Mouse (Mus musculus) testis, postnatal 10 days (tissue): ENCODE measurements around the gene Saa2.
"Not testable (repeated sequence)": the region's sequence is repeated elsewhere in the genome, so short reads cannot be mapped to it uniquely, and the experiment has no call there.

Source experiments
- DNase-seq: peaks from one replicate; pipeline ENCODE4 v3.0.0; 2021; ENCODE audit warnings: low spot score

Saa2 gene

DNA sequence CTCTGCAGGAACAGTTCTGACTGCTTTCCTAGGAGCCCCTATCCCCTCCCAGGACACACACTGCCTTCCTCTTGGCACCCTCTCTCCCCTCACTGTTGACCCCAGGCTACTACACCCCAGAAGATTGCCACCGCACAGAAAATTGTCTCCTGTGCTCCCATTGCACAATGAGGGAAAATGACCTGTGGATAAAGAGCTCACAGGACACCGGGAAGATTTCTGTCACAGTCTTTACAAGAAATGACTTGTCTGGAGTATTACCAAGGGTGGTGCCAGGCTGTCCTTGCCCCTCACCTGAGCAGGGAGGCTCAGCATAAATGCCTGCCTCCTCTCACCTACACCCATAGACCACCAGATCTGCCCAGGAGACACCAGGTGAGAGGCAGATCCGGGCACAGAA, at the start of gene Saa2:
TSS of gene Saa2 (plus strand) at position 301 of the 400 bp plus-strand sequence.
- DNase-seq, result no peak

DNA sequence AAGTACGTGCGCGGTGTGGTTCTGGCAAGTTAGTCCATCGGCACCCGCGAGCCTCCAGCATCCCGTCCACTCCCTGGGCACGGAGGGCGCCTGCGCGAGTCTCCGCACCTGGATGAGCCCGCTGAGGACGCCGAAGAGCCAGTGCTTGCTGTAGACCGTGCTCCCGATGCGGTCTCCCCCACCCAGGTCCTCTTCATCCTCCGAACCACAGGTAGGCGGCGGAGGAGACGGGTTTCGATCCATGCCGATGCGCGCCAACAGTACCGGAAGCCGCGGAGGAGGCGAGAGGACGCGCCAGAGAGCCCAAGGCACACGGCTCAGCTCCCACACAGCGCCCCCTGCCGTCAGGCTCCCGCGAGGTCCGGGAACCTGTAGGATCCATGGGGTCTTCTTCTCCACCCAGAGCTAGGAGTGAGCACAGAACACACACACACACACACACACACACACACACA, 41.2 kb upstream of the Saa2 start, which contains the start of gene Saal1:
TSS of gene Saal1 (minus strand) at position 291 of the 455 bp plus-strand sequence.
- peak; percentile 95 for DNase-seq

DNA sequence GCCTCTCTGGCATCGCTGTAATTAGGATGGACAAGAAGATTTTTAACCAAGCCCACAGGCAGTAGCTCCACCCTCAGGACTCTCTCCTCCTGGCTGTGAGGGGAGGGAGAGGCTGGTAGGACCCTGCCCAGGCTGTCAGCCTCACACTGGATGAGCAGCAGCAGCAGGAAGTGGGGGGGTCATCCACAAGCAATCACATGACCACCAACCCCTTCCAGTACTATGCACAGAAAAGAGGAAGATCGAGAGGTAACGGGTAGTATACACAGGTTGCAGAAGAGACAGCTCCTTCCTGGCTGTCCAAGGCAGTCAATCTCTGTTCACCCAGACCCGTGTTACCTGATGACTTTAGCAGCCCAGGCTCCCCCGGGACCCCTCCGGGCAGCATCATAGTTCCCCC, 39.3 kb upstream of the Saa2 start:
- no peak for DNase-seq

GRCm38 (mm10) chr7:46714518-46714917, 37.1 kb upstream of the Saa2 start:
- DNase-seq, result peak; percentile 73

- no peak for DNase-seq
Observed at GRCm38 (mm10) chr7:46715600-46715999, 36.0 kb upstream of the Saa2 start, which contains the start of gene Saa3. Gene Saa3 (minus strand): TSS chr7:46715700.

GRCm38 (mm10) chr7:46716897-46717296, 34.7 kb upstream of the Saa2 start:
- DNase-seq, result no peak

GRCm38 (mm10) chr7:46718591-46719270, 32.9 kb upstream of the Saa2 start:
- DNase-seq, result no peak

DNA sequence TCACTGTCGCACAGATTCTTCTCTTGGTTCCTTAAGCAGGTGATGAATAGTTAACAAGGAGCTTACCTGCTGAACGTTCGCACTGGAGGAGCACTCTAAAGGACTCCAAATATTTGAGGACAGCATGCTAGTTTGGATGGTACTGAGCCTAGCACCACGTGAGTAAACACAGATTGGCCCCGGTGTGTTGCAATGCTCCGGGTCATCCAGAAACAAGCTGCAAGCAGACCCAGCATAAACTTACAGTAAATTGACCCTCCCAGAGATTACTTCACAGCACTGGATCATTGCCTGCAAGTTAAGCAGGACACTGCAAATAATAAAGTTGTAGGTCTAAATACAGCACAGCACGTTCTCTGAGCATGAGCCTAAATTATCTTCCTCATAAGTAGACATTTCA, 32.1 kb upstream of the Saa2 start:
- DNase-seq, result no peak

- DNase-seq, result no peak
Observed at GRCm38 (mm10) chr7:46720460-46720859, 31.1 kb upstream of the Saa2 start.

GRCm38 (mm10) chr7:46723354-46723753, 28.2 kb upstream of the Saa2 start:
- no peak for DNase-seq

DNA sequence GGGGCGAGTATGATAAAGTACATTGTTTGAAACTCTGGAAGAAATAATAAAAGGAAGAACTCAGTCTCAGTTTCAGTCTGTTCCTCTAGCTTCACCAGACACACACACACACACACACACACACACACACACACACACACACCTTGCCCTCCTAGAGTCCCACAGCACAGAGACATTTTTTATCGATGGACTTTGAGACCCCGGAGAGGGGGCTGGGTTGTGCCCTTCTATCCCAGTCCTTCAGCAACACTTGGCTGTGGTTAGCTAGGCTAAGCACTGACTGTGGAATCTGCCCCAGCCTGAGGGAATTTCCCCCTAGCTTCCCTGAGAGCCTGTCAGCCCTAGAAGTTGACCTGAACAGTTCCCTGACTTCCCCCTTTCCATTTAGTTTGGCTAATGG, 27.7 kb upstream of the Saa2 start:
- DNase-seq, result no peak

DNA sequence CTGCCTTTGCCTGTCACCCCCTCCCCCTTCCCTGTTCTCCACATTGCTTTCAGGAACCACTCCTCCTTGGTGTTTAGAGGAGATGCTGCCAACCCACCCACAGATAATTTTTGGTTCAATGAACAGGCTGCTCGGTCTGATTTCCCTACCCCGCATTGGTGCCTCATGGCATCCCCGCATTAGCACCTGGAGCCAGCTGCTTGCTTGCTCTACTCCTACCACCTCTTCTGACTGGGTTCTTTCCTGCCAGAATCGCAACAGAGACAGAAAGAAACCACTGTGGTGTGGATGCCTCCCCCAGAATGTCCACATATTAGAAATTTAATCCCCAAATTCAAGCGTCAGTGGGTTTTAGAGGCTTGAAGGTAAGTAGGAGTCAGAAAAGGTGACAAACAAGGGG, 27.2 kb upstream of the Saa2 start:
- no peak for DNase-seq

GRCm38 (mm10) chr7:46727584-46727983, 24.0 kb upstream of the Saa2 start:
- DNase-seq, result no peak

- DNase-seq, result no peak
Observed at GRCm38 (mm10) chr7:46732458-46732857, 19.1 kb upstream of the Saa2 start, which contains the start of gene Saa4. Gene Saa4 (minus strand): TSS chr7:46732603.

DNA sequence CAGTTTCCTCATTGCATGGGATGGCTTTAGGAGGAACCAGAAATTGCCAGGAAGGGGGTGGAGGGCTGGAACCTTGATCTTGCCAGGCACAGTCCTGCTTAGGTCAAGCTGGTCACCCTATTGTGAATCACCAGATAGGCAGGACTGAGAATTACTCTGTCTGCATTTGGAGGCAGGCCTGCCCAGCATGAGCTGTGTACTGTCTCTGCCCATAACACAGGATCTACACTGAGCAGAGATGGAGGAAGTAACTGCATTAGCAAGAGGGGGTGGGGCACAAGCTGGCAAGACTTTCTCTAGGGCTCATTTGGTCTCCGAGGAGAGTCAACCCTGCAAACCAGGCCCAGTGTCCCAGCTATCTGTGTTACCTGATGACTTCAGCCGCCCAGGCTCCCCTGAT, 16.6 kb upstream of the Saa2 start:
- DNase-seq, result no peak

DNA sequence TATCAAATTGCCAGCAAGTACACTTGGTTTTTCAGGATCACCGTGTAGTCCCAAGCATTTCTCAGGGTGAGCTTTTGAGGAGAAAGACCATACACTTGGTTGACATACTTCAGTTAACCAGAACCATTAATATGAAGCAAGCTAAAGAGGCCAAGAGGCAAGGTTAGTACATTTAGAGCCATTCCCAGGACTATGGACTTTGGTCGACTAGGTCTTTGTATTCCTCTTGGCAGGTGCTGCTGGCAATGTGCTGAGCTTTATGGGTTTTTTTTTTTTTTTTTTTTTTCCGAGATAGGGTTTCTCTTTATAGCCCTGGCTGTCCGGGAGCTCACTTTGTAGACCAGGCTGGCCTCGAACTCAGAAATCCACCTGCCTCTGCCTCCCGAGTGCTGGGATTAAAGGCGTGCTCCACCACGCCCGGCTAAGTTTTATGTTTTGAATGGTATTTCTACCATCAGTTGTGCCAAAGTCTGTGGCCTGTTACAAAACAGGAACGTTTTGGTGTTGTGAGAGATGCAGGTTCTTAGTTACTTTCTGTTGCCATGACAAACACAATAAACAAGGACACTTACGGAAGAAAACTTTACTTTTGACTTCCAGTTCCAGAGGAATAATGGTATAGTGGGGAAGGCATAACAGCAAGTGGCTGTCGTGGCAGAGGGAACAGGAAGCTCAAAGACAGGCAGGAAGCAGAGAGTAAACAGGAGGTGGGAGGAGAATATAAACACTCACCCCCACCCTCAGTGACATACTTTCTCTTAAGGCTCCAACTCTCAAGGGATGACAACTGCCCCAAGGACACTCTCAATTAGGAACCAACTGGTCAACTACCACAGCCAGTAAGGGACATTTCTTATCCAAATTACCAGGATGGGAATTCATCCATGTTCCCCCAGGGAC, 12.8 kb upstream of the Saa2 start:
- no peak for DNase-seq

GRCm38 (mm10) chr7:46740041-46740440, 11.5 kb upstream of the Saa2 start:
- DNase-seq, result not testable (repeated sequence)

GRCm38 (mm10) chr7:46742880-46743279, 8.7 kb upstream of the Saa2 start, which contains the start of gene Saa1:
Gene Saa1 (minus strand): TSS chr7:46742980.
- DNase-seq, result not testable (repeated sequence)

DNA sequence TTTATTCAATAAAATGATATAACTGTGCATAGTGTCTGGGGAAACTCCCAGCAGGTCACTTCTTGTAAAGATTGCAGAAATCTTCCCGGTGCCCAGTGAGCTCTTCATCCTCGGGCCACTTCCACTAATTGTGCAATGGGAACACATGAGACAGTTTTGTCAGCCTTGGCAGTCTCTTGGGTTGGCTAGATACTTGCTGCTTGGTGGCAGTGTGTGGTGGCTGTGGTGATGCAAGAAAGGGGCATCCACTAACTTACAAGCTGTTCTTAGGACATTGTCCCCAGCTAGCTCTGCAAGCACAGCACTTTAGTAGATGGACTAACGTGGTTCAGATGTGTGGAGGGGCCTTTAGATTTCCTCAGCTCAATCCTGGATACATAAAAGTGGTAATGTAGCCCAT, 5.8 kb upstream of the Saa2 start:
- no peak for DNase-seq

GRCm38 (mm10) chr7:46746381-46746780, 5.2 kb upstream of the Saa2 start:
- DNase-seq, result no peak

GRCm38 (mm10) chr7:46748459-46748858, 3.1 kb upstream of the Saa2 start:
- DNase-seq, result no peak

GRCm38 (mm10) chr7:46761049-46761795, 9.6 kb downstream of the Saa2 start:
- DNase-seq, result no peak
